Mouse (Mus musculus): Measurements from ENCODE around the gene Baiap2. TPM values are rescaled to one million over a fixed set of nuclear protein-coding genes. Genes with fewer than 3 reads are reported as not detected.

Gene Baiap2
- total RNA-seq, 2 experiments from 2014 or later: 259 to 273 TPM

- DNase-seq (ENCODE audit: low spot score in 2 of 2): peak in 1 of 2 experiments; percentile 83
- intact Hi-C loops (cut with DNase I): no loop called here
Observed at GRCm38 (mm10) chr11:119940142-119940541, 2.4 kb upstream of the Baiap2 start.

- DNase-seq (ENCODE audit: low spot score in 2 of 2): no peak
- intact Hi-C loops (cut with DNase I): loop anchor here (2.0 kb wide), 2 partner anchors 19 to 49 kb away; no protein-coding TSS in a partner anchor
Observed at GRCm38 (mm10) chr11:119941794-119942193, 769 bp upstream of the Baiap2 start.

GRCm38 (mm10) chr11:119942201-119942726 lies 299 bp upstream of the Baiap2 start:
- DNase-seq (ENCODE audit: low spot score in 2 of 2): peak in 1 of 2 experiments; percentile 38
- intact Hi-C loops (cut with DNase I): loop anchor here (2.0 kb wide), 2 partner anchors 19 to 49 kb away; no protein-coding TSS in a partner anchor

GRCm38 (mm10) chr11:119943428-119943988 lies 945 bp downstream of the Baiap2 start:
- intact Hi-C loops (cut with DNase I): loop anchor here (2.0 kb wide), 2 partner anchors 17 to 47 kb away; no protein-coding TSS in a partner anchor
- DNase-seq (ENCODE audit: low spot score in 2 of 2): no peak

GRCm38 (mm10) chr11:119945343-119945742 lies 2.8 kb downstream of the Baiap2 start:
- intact Hi-C loops (cut with DNase I): no loop called here

GRCm38 (mm10) chr11:119947426-119947825 lies 4.9 kb downstream of the Baiap2 start:
- DNase-seq (ENCODE audit: low spot score in 2 of 2): no peak
- intact Hi-C loops (cut with DNase I): no loop called here

More at GRCm38 (mm10) chr11:119945343-119945742, 2.8 kb downstream of the Baiap2 start:
- no peak for DNase-seq (ENCODE audit: low spot score in 2 of 2)

GRCm38 (mm10) chr11:119947897-119948296 lies 5.3 kb downstream of the Baiap2 start:
- no peak for DNase-seq (ENCODE audit: low spot score in 2 of 2)
- intact Hi-C loops (cut with DNase I): no loop called here

- no peak for DNase-seq (ENCODE audit: low spot score in 2 of 2)
- intact Hi-C loops (cut with DNase I): no loop called here
Observed at GRCm38 (mm10) chr11:119948305-119948704, 5.7 kb downstream of the Baiap2 start.

- intact Hi-C loops (cut with DNase I): no loop called here
Observed at GRCm38 (mm10) chr11:119948803-119949202, 6.2 kb downstream of the Baiap2 start.

GRCm38 (mm10) chr11:119950535-119950934 lies 8.0 kb downstream of the Baiap2 start:
- intact Hi-C loops (cut with DNase I): no loop called here
- no peak for DNase-seq (ENCODE audit: low spot score in 2 of 2)

More at GRCm38 (mm10) chr11:119948803-119949202, 6.2 kb downstream of the Baiap2 start:
- no peak for DNase-seq (ENCODE audit: low spot score in 2 of 2)

GRCm38 (mm10) chr11:119951326-119951725 lies 8.8 kb downstream of the Baiap2 start:
- intact Hi-C loops (cut with DNase I): no loop called here
- no peak for DNase-seq (ENCODE audit: low spot score in 2 of 2)

GRCm38 (mm10) chr11:119952429-119953224 lies 10.1 kb downstream of the Baiap2 start:
- peak in 1 of 2 experiments; percentile 67 for DNase-seq (ENCODE audit: low spot score in 2 of 2)

GRCm38 (mm10) chr11:119954233-119954632 lies 11.7 kb downstream of the Baiap2 start:
- intact Hi-C loops (cut with DNase I): no loop called here
- DNase-seq (ENCODE audit: low spot score in 2 of 2): no peak

More at GRCm38 (mm10) chr11:119952429-119953224, 10.1 kb downstream of the Baiap2 start:
- intact Hi-C loops (cut with DNase I): no loop called here

- no peak for DNase-seq (ENCODE audit: low spot score in 2 of 2)
- intact Hi-C loops (cut with DNase I): no loop called here
Observed at GRCm38 (mm10) chr11:119954749-119955337, 12.3 kb downstream of the Baiap2 start.

GRCm38 (mm10) chr11:119955432-119955831 lies 12.9 kb downstream of the Baiap2 start:
- no peak for DNase-seq (ENCODE audit: low spot score in 2 of 2)
- intact Hi-C loops (cut with DNase I): no loop called here

GRCm38 (mm10) chr11:119956590-119956989 lies 14.0 kb downstream of the Baiap2 start:
- intact Hi-C loops (cut with DNase I): no loop called here
- DNase-seq (ENCODE audit: low spot score in 2 of 2): no peak

GRCm38 (mm10) chr11:119958856-119959255 lies 16.3 kb downstream of the Baiap2 start:
- no peak for DNase-seq (ENCODE audit: low spot score in 2 of 2)
- intact Hi-C loops (cut with DNase I): no loop called here

- DNase-seq (ENCODE audit: low spot score in 2 of 2): no peak
- intact Hi-C loops (cut with DNase I): loop anchor here (2.0 kb wide), 2 partner anchors 17 to 31 kb away; partner anchors contain the start of gene Baiap2
Observed at GRCm38 (mm10) chr11:119959714-119960113, 17.2 kb downstream of the Baiap2 start.

GRCm38 (mm10) chr11:119960671-119961070 lies 18.1 kb downstream of the Baiap2 start:
- intact Hi-C loops (cut with DNase I): loop anchor here (2.0 kb wide), 2 partner anchors 18 to 30 kb away; partner anchors contain the start of gene Baiap2
- DNase-seq (ENCODE audit: low spot score in 2 of 2): no peak

- intact Hi-C loops (cut with DNase I): loop anchor here (2.0 kb wide), 2 partner anchors 19 to 29 kb away; partner anchors contain the start of gene Baiap2
- peak in 1 of 2 experiments; percentile 74 for DNase-seq (ENCODE audit: low spot score in 2 of 2)
Observed at GRCm38 (mm10) chr11:119961511-119961910, 18.9 kb downstream of the Baiap2 start.

All from left cerebral cortex, postnatal 25 days (tissue).